ENCODE assay signal across 18 mouse cellular contexts in the genomic region with DNA sequence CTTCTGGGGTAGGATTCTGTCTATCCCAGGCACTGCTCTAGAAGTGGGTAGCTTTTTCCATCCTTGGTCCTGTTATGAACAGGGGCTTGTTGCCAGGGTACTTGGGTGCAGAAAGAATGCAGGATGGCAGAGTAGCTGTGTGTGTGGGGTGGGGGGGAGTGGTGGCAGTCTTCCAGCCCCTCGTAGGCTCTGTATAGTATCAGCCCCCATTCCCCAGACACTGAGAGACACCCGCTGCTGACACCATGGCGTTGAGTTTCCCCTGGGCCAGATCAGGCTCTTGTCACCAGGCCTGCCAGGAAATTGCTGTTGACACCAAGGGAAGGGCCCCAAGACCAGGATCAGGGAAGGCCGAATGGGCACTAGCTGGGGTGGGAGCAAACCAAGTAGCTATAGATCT. TPM values are rescaled to one million over a fixed set of nuclear protein-coding genes. Genes with fewer than 3 reads are reported as not detected.
DNase-seq lines count a peak whose midpoint lies in the region; ATAC-seq lines count a peak whose summit lies in the region.
"Had no signal": no experiment of that assay in that cellular context is flagged by ENCODE, and none has a peak within 500 bp of the region (broad histone marks: within the 10 kb centered on the region; RNA-seq: fewer than 3 reads in every experiment).

No protein-coding gene starts in this region.

- no peak overlapping the region for H3K9ac ChIP-seq in heart, embryonic 12.5 days
- H3K9ac ChIP-seq in lung, embryonic 15.5 days, result no peak overlapping the region
- no peak overlapping the region for H3K9ac ChIP-seq in forebrain, embryonic 16.5 days (replicated peaks; ENCODE audit: low read depth, low read length)
- no peak overlapping the region for H3K9ac ChIP-seq in stomach, embryonic 16.5 days (ENCODE audit: low read length)
- H3K9ac ChIP-seq: limb, embryonic 15.5 days had no signal

- H3K27ac ChIP-seq in heart, embryonic 12.5 days (ENCODE audit: poor library complexity, severe bottlenecking), result 0 out of 2 replicates have a peak overlapping the region, but pooled peaks have one; percentile 7
- no peak overlapping the region for H3K27ac ChIP-seq in lung, embryonic 15.5 days
- no peak overlapping the region for H3K27ac ChIP-seq in forebrain, embryonic 16.5 days (ENCODE audit: low read length)
- H3K27ac ChIP-seq in stomach, embryonic 16.5 days (ENCODE audit: low read length), result no peak overlapping the region
- H3K27ac ChIP-seq: kidney, postnatal 0 days; limb, embryonic 15.5 days had no signal

- no peak overlapping the region for H3K4me2 ChIP-seq in heart, embryonic 12.5 days
- no peak overlapping the region for H3K4me2 ChIP-seq in lung, embryonic 15.5 days
- H3K4me2 ChIP-seq in forebrain, embryonic 16.5 days (ENCODE audit: low read length), result no peak overlapping the region
- no peak overlapping the region for H3K4me2 ChIP-seq in stomach, embryonic 16.5 days (ENCODE audit: low read depth, low read length)
- H3K4me2 ChIP-seq: limb, embryonic 15.5 days had no signal

- DNase-seq in heart, adult 9 months (ENCODE audit: low spot score in 2 of 2), result no peak
- DNase-seq in lung, postnatal 25 days (ENCODE audit: low spot score), result no peak
- no peak for DNase-seq in testis, postnatal 10 days (ENCODE audit: low spot score)
- DNase-seq: adrenal gland, postnatal 10 days; cerebellum, postnatal 10 days; gastrocnemius, postnatal 10 days; lung, adult 2 months; retina, postnatal 1 day; spleen, adult 18-20 months had no signal

- ATAC-seq in heart, embryonic 12.5 days (ENCODE audit: insufficient number of reproducible peaks, low FRiP score), result peak; percentile 68
- peak; percentile 11; the same call in 1 of the 2 replicates for ATAC-seq in lung, embryonic 15.5 days (ENCODE audit: borderline replicate concordance, extremely low read depth, low FRiP score, low TSS enrichment)
- peak; percentile 77 for ATAC-seq in forebrain, embryonic 16.5 days
- ATAC-seq in stomach, embryonic 16.5 days (ENCODE audit: insufficient read depth, low FRiP score), result peak; percentile 62; the same call in 1 of the 2 replicates

- H3K4me1 ChIP-seq in heart, embryonic 12.5 days (replicated peaks), result peaks cover 50% of the 10 kb centered on the region
- no peaks in the 10 kb centered on the region for H3K4me1 ChIP-seq in lung, embryonic 15.5 days
- peaks cover 3% of the 10 kb centered on the region; the same call in 1 of the 2 replicates for H3K4me1 ChIP-seq in forebrain, embryonic 16.5 days (replicated peaks; ENCODE audit: control insufficient read depth, insufficient read depth, low read length)
- H3K4me1 ChIP-seq in stomach, embryonic 16.5 days (ENCODE audit: control insufficient read depth, insufficient read depth, low read length), result no peaks in the 10 kb centered on the region

- WGBS in heart, embryonic 12.5 days, result 12% methylated on average over 4 of the region's 4 CpGs
- 60% methylated on average over 4 of the region's 4 CpGs for WGBS in lung, embryonic 15.5 days
- 37% methylated on average over 4 of the region's 4 CpGs for WGBS in forebrain, embryonic 16.5 days
- 54% methylated on average over 4 of the region's 4 CpGs for WGBS in stomach, embryonic 16.5 days

- peaks cover 17% of the 10 kb centered on the region for H3K27me3 ChIP-seq in heart, embryonic 12.5 days (replicated peaks)
- H3K27me3 ChIP-seq in lung, embryonic 15.5 days, result peaks cover 15% of the 10 kb centered on the region; the same call in 1 of the 2 replicates
- no peaks in the 10 kb centered on the region for H3K27me3 ChIP-seq in forebrain, embryonic 16.5 days (replicated peaks; ENCODE audit: control insufficient read depth, insufficient read depth, low read length)
- H3K27me3 ChIP-seq in stomach, embryonic 16.5 days (ENCODE audit: control insufficient read depth, insufficient read depth, low read length), result no peaks in the 10 kb centered on the region

- no peaks in the 10 kb centered on the region for H3K9me3 ChIP-seq in heart, embryonic 12.5 days (replicated peaks)
- no peaks in the 10 kb centered on the region for H3K9me3 ChIP-seq in lung, embryonic 15.5 days
- no peaks in the 10 kb centered on the region for H3K9me3 ChIP-seq in forebrain, embryonic 16.5 days (ENCODE audit: control insufficient read depth, low read length)
- no peaks in the 10 kb centered on the region for H3K9me3 ChIP-seq in stomach, embryonic 16.5 days (replicated peaks; ENCODE audit: control insufficient read depth, low read length)
- H3K9me3 ChIP-seq: limb, embryonic 15.5 days; megakaryocyte, embryonic 14.5 days had no signal

- no peak overlapping the region for H3K4me3 ChIP-seq in heart, embryonic 12.5 days
- H3K4me3 ChIP-seq in lung, embryonic 15.5 days, result no peak overlapping the region
- H3K4me3 ChIP-seq in forebrain, embryonic 16.5 days (replicated peaks; ENCODE audit: low read length), result no peak overlapping the region
- no peak overlapping the region for H3K4me3 ChIP-seq in stomach, embryonic 16.5 days (replicated peaks; ENCODE audit: low read length)
- H3K4me3 ChIP-seq: limb, embryonic 15.5 days; megakaryocyte, embryonic 14.5 days had no signal

- no peaks in the 10 kb centered on the region for H3K36me3 ChIP-seq in heart, embryonic 12.5 days
- H3K36me3 ChIP-seq in lung, embryonic 15.5 days, result no peaks in the 10 kb centered on the region
- no peaks in the 10 kb centered on the region for H3K36me3 ChIP-seq in forebrain, embryonic 16.5 days (ENCODE audit: control insufficient read depth, insufficient read depth)
- no peaks in the 10 kb centered on the region for H3K36me3 ChIP-seq in stomach, embryonic 16.5 days (ENCODE audit: control insufficient read depth, insufficient read depth, low read length)
- H3K36me3 ChIP-seq: limb, embryonic 15.5 days had no signal

RNA-seq across cellular contexts. Expression of a gene that starts 13.8 kb away (rescaled TPM):
- not detected in 2 replicates for polyA plus RNA-seq in heart, embryonic 12.5 days (2016; fragmentation: Nextera tagmentation; extraction: Ambion mirVana)
- polyA plus RNA-seq in lung, embryonic 15.5 days (2015; fragmentation: Nextera tagmentation; extraction: Ambion mirVana), result not detected in 2 replicates
- not detected in 2 replicates for polyA plus RNA-seq in forebrain, embryonic 16.5 days (2015; fragmentation: Nextera tagmentation; extraction: Ambion mirVana)
- polyA plus RNA-seq in stomach, embryonic 16.5 days (2015; fragmentation: Nextera tagmentation; extraction: Ambion mirVana), result not detected in 2 replicates
- polyA plus RNA-seq: C2C12; kidney, postnatal 0 days; limb, embryonic 15.5 days; lung, adult 2 months; urinary bladder, adult 2 months had no signal

RNA-seq across cellular contexts. Expression of a gene that starts 26.1 kb away (rescaled TPM):
- 0.49 and 1.4 TPM in 2 replicates for polyA plus RNA-seq in heart, embryonic 12.5 days (2016; fragmentation: Nextera tagmentation; extraction: Ambion mirVana)
- polyA plus RNA-seq in lung, embryonic 15.5 days (2015; fragmentation: Nextera tagmentation; extraction: Ambion mirVana), result 0.11 and 0.24 TPM in 2 replicates
- 2.7 and 4.9 TPM in 2 replicates for polyA plus RNA-seq in forebrain, embryonic 16.5 days (2015; fragmentation: Nextera tagmentation; extraction: Ambion mirVana)
- polyA plus RNA-seq in stomach, embryonic 16.5 days (2015; fragmentation: Nextera tagmentation; extraction: Ambion mirVana), result 0.25 TPM in 1 of 2 replicates, not detected in the other
- polyA plus RNA-seq: C2C12; lung, adult 2 months; urinary bladder, adult 2 months had no signal

RNA-seq across cellular contexts. Expression of a gene that starts 50.9 kb away (rescaled TPM):
- 3.9 and 4.6 TPM in 2 replicates for polyA plus RNA-seq in heart, embryonic 12.5 days (2016; fragmentation: Nextera tagmentation; extraction: Ambion mirVana)
- polyA plus RNA-seq in lung, embryonic 15.5 days (2015; fragmentation: Nextera tagmentation; extraction: Ambion mirVana), result 2.7 and 2.8 TPM in 2 replicates
- polyA plus RNA-seq in forebrain, embryonic 16.5 days (2015; fragmentation: Nextera tagmentation; extraction: Ambion mirVana), result 16.0 and 21.6 TPM in 2 replicates
- 2.1 and 2.2 TPM in 2 replicates for polyA plus RNA-seq in stomach, embryonic 16.5 days (2015; fragmentation: Nextera tagmentation; extraction: Ambion mirVana)

Comparison
In these comparisons a context has a peak if more than half of its experiments do, and no peak if none do; other contexts are left out.
1. ATAC-seq: peak in every context shown above with its lines; median percentile 77 in forebrain, embryonic 16.5 days; 68 in heart, embryonic 12.5 days; 62 in stomach, embryonic 16.5 days; 11 in lung, embryonic 15.5 days.